Mouse (Mus musculus) liver, embryonic 13.5 days (tissue): ENCODE data around the gene Cacna2d1. TPM values are rescaled to one million over a fixed set of nuclear protein-coding genes. Genes with fewer than 3 reads are reported as not detected.

Experiments used
- ATAC-seq: fragments of 200-750 bp; cut with Nextera tagmentation; 2 replicates; pipeline ENCODE4 v1.8.0; 2017; ENCODE audit warnings: low read depth, mild to moderate bottlenecking, moderate number of reproducible peaks, moderate library complexity
- DNase-seq: peaks from one replicate; pipeline ENCODE4 v3.0.0; 2022
- H3K27ac ChIP-seq: fragments of 300-500 bp; sonication (generic); 2 replicates; pipeline ENCODE4 v1.5.1; 2015; ENCODE audit warnings: moderate library complexity, mild to moderate bottlenecking, inconsistent platforms
- H3K27me3 ChIP-seq: fragments of 300-500 bp; sonication (generic); 2 replicates; pipeline ENCODE4 v1.6.1; 2015; ENCODE audit warnings: mild to moderate bottlenecking, inconsistent platforms
- H3K36me3 ChIP-seq: fragments of 300-500 bp; sonication (generic); 2 replicates; pipeline ENCODE4 v1.6.1; 2015; ENCODE audit warnings: mild to moderate bottlenecking, inconsistent platforms
- H3K4me1 ChIP-seq: fragments of 300-500 bp; sonication (generic); replicated peaks from 2 replicates; pipeline ENCODE4 v1.6.1; 2015; ENCODE audit warnings: inconsistent platforms
- H3K4me2 ChIP-seq: fragments of 300-500 bp; sonication (generic); 2 replicates; pipeline ENCODE4 v1.6.1; 2015; ENCODE audit warnings: inconsistent platforms, mild to moderate bottlenecking, moderate library complexity
- H3K4me3 ChIP-seq: fragments of 300-500 bp; sonication (generic); replicated peaks from 2 replicates; pipeline ENCODE4 v1.5.1; 2015; ENCODE audit warnings: mild to moderate bottlenecking, inconsistent platforms
- H3K9ac ChIP-seq: fragments of 300-500 bp; sonication (generic); 2 replicates; pipeline ENCODE4 v1.6.1; 2015; ENCODE audit warnings: mild to moderate bottlenecking, inconsistent platforms
- H3K9me3 ChIP-seq: fragments of 300-500 bp; sonication (generic); replicated peaks from 2 replicates; pipeline ENCODE4 v1.6.1; 2016; ENCODE audit warnings: inconsistent platforms
- WGBS: fragments of 180-500 bp; shearing (Covaris S2); methylation state at CpG from one replicate; pipeline ENCODE4 v1.1.7; 2015; ENCODE audit not compliant: insufficient replicate concordance; 5-methylcytosine and 5-hydroxymethylcytosine counted together
- polyA plus RNA-seq: library from polyadenylated mRNA; unstranded; fragments of >200 nt; fragmentation: Nextera tagmentation; extraction: Ambion mirVana; gene quantifications from 2 replicates; pipeline ENCODE4 v1.2.1, GENCODE M21; 2015

Cacna2d1 gene
- polyA plus RNA-seq, 1 experiment from 2014 or later = 0.73 TPM

DNA sequence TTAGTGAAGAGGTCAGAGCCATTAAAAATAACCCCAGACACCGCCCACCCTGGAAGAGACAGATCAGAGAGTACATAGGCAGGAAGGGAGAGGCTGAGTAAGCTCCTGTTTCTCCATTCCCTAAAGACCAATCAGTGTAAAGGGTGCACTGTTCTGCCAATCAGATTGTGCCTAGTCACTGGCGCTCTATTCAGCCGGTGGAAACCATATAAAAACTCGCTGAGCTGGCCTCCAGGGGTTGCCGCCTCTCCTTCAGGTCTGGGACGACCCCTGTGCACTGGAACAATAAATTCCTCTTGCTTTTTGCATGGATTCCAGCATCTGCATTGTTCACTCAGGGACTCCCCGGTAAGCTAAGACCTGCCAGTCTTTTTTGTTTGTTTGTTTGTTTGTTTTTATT lies 246.6 kb downstream of the Cacna2d1 start:
- no peaks in the 10 kb centered on the region for H3K36me3 ChIP-seq

DNA sequence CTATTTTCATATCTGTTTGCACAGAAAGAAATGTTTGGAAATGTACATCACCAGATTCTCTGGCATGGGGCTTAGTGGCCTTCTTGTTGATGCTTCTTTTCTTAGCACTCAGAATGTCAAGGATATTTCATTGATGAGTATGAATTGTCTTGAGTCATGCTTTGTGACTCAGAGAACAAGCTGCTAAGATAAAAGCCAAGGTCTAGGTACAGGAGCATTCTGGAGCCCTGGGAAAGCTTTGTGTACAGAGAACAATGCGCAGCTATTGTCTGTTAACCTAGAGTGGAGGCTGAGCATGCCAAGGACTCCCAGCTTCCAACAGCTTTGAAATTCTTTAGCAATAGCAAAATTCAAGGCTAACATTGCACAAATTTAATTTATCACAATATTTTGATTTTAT lies 249.6 kb downstream of the Cacna2d1 start:
- Histone ChIP-seq H3K9ac (no peak overlapping the region), H3K4me1 (no peaks in the 10 kb centered on the region), H3K27me3 (no peaks in the 10 kb centered on the region), H3K36me3 (no peaks in the 10 kb centered on the region), H3K27ac (no peak overlapping the region), H3K4me3 (no peak overlapping the region), H3K4me2 (no peak overlapping the region), H3K9me3 (no peaks in the 10 kb centered on the region)
- no peak for ATAC-seq
- DNase-seq = no peak
- WGBS = 70% methylated on average over 1 of the region's 1 CpGs

More for the DNA sequence above, 246.6 kb downstream of the Cacna2d1 start:
- H3K4me1 ChIP-seq = no peaks in the 10 kb centered on the region
- ATAC-seq = no peak
- H3K27ac ChIP-seq = no peak overlapping the region
- no peak for DNase-seq
- H3K27me3 ChIP-seq = no peaks in the 10 kb centered on the region
- no peaks in the 10 kb centered on the region for H3K9me3 ChIP-seq
- H3K4me2 ChIP-seq = no peak overlapping the region
- H3K9ac ChIP-seq = no peak overlapping the region
- H3K4me3 ChIP-seq = no peak overlapping the region
- 67% methylated on average over 7 of the region's 7 CpGs for WGBS

DNA sequence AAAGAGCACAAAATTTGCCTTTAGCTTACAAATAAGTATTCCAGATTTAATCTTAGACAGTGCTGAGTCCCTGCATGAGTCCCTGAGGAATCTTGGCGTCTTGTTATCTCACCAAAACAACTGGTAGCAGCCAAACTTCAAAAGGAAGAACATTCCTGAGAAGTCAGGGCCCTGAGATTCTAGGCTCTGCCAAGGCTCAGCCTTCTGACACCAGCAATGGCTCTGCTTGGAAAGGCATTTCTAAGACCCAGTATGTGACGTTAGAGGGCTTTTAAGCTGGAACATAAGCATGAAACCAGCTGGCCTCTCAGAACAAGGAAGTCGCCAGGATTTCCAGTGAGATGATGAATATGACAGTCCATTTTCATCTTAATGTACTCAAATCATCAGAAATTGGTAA lies 253.4 kb downstream of the Cacna2d1 start:
- ATAC-seq (no peak), DNase-seq (no peak)
- H3K4me3 ChIP-seq = no peak overlapping the region
- H3K36me3 ChIP-seq = no peaks in the 10 kb centered on the region
- 22% methylated on average over 3 of the region's 3 CpGs for WGBS
- H3K9me3 ChIP-seq = no peaks in the 10 kb centered on the region
- H3K4me1 ChIP-seq = no peaks in the 10 kb centered on the region
- H3K27ac ChIP-seq = no peak overlapping the region
- no peak overlapping the region for H3K4me2 ChIP-seq
- no peak overlapping the region for H3K9ac ChIP-seq
- no peaks in the 10 kb centered on the region for H3K27me3 ChIP-seq

DNA sequence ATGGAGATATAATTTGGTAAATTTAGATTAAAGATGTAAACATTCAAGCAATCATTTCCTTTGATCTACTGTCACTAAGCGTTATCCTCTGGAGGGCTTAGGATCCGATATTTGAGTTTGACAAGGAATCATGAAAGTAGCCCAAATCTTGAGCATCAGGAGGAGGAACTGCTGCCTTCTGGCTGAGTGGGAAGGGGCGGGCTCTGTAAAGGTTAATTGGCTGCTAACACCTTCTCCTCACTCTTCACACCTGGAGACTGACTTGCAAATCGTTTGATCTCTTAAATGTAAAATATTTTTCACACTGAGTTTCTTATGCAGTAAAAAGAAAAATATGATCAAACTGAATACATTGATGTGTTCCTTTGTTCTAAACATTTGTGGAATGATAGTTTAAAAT lies 255.4 kb downstream of the Cacna2d1 start:
- 35% methylated on average over 4 of the region's 4 CpGs for WGBS
- H3K9ac ChIP-seq = no peak overlapping the region
- H3K36me3 ChIP-seq = no peaks in the 10 kb centered on the region
- DNase-seq (no peak), ATAC-seq (no peak)
- no peak overlapping the region for H3K4me2 ChIP-seq
- H3K4me1 ChIP-seq = no peaks in the 10 kb centered on the region
- no peak overlapping the region for H3K27ac ChIP-seq
- H3K27me3 ChIP-seq = no peaks in the 10 kb centered on the region
- no peak overlapping the region for H3K4me3 ChIP-seq
- H3K9me3 ChIP-seq = no peaks in the 10 kb centered on the region

DNA sequence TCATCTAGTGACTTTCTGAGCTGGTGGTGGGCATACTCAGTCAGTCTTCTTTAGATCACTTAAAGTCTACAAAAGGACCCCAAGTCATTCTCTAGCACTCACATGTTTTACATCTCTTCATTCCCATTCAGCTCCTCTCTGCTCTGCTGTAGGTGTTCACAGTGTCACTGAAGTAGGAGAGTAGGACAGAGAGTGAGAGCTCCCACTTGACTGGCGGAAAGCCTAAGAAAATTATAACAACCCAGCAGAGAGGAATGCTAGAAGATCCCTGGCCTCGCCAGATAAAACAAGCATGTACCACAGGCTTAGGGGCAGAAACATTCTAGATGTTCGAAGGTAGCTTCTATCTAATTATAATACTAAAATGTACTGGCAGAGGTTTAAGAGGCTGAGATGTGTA lies 256.7 kb downstream of the Cacna2d1 start:
- Histone ChIP-seq H3K4me1 (no peaks in the 10 kb centered on the region), H3K9me3 (no peaks in the 10 kb centered on the region), H3K4me3 (no peak overlapping the region), H3K4me2 (no peak overlapping the region), H3K27me3 (no peaks in the 10 kb centered on the region), H3K27ac (no peak overlapping the region), H3K9ac (no peak overlapping the region), H3K36me3 (no peaks in the 10 kb centered on the region)
- WGBS = 52% methylated on average over 3 of the region's 3 CpGs
- DNase-seq (no peak), ATAC-seq (no peak)

DNA sequence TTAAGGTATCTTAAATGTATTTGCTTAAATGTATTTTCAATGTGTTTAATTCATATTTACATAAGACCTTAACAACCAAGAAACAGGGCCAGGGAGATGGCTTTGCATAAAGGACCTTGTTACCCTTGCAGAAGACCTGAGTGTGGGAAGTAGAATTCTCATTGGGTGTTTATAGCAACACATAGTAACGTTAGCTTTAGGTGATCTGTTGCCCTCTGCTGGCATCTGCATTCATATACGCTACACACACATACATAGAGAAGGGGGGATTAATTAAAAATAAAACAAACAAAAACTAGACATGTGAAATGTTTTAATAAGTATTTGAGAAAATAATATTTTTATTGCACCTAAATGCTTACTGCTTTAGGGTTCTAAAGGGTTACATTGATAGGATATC lies 265.3 kb downstream of the Cacna2d1 start:
- H3K4me3 ChIP-seq = no peak overlapping the region
- H3K4me1 ChIP-seq = no peaks in the 10 kb centered on the region
- H3K27ac ChIP-seq = no peak overlapping the region
- 40% methylated on average over 2 of the region's 2 CpGs for WGBS
- H3K27me3 ChIP-seq = no peaks in the 10 kb centered on the region
- H3K4me2 ChIP-seq = no peak overlapping the region
- no peaks in the 10 kb centered on the region for H3K36me3 ChIP-seq
- H3K9ac ChIP-seq = no peak overlapping the region
- no peak for ATAC-seq
- no peaks in the 10 kb centered on the region for H3K9me3 ChIP-seq
- DNase-seq = no peak

DNA sequence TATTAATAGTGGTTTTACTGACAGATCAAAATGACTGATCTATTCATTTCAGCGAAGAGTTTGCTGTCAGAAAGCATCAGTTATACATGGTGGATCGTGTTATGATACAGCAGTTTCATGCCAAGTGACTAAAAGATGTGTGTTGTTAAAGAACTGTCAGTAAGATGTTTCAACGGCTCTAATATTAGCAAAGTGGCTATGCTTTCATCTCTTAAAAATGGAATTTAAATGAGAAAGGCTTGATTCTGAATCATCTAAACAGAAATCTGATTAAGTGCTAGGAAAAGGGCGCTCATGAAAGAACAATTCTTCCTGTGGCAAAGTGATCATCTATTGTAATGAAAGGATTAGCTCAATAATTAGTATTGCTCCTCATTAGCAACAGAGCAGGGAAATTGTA lies 287.5 kb downstream of the Cacna2d1 start:
- WGBS = 61% methylated on average over 4 of the region's 4 CpGs
- Histone ChIP-seq H3K27ac (no peak overlapping the region), H3K9me3 (no peaks in the 10 kb centered on the region), H3K4me1 (no peaks in the 10 kb centered on the region), H3K4me2 (no peak overlapping the region), H3K4me3 (no peak overlapping the region), H3K36me3 (no peaks in the 10 kb centered on the region), H3K9ac (no peak overlapping the region), H3K27me3 (no peaks in the 10 kb centered on the region)
- ATAC-seq = no peak
- no peak for DNase-seq

DNA sequence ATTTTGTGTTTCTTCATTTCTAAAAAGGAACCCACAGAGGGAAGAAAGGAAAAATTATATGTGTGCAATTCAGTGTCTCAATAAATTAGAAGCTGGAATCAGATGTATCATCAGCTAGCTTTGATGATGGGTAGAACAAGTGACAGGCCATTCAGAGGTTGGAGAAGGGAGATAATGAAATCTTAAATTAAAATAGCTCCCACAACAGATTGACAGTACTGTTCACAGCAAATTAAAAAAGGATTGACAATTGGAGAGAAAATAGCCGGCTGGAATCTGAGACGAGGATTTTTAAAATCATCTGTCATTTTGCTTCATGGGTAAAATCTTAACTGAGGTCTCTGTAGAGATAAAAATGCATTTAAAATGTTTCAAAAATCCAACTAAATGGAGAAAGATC lies 290.9 kb downstream of the Cacna2d1 start:
- 72% methylated on average over 2 of the region's 2 CpGs for WGBS
- H3K36me3 ChIP-seq = no peaks in the 10 kb centered on the region
- ATAC-seq = no peak

DNA sequence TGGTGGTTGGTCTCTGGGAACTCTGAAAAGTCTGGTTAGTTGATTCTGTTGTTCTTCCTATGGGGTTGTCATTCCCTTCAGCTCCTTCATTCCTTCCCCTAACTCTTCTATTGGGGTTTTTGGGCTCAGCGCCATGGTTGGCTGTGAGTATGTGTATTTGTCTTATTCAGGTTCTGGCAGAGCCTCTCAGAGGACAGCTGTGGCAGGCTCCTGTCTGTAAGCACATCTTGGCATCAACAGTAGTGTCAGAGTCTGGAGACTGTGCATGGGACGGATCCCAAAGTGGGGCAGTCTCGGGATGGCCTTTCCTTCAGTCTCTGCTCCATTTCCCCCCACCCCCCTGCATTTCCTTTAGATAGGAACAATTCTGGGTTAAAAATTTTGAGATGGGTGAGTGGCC lies 294.9 kb downstream of the Cacna2d1 start:
- no peaks in the 10 kb centered on the region for H3K27me3 ChIP-seq
- H3K27ac ChIP-seq = no peak overlapping the region
- H3K4me2 ChIP-seq = no peak overlapping the region
- no peak overlapping the region for H3K4me3 ChIP-seq
- WGBS = 61% methylated on average over 3 of the region's 3 CpGs
- H3K9me3 ChIP-seq = no peaks in the 10 kb centered on the region
- ATAC-seq (no peak), DNase-seq (no peak)
- H3K36me3 ChIP-seq = no peaks in the 10 kb centered on the region
- no peak overlapping the region for H3K9ac ChIP-seq
- no peaks in the 10 kb centered on the region for H3K4me1 ChIP-seq

More for the DNA sequence above, 290.9 kb downstream of the Cacna2d1 start:
- H3K4me1 ChIP-seq = no peaks in the 10 kb centered on the region
- H3K4me2 ChIP-seq = no peak overlapping the region
- no peak overlapping the region for H3K4me3 ChIP-seq
- no peaks in the 10 kb centered on the region for H3K9me3 ChIP-seq
- no peak overlapping the region for H3K9ac ChIP-seq
- DNase-seq = no peak
- no peak overlapping the region for H3K27ac ChIP-seq
- H3K27me3 ChIP-seq = no peaks in the 10 kb centered on the region

DNA sequence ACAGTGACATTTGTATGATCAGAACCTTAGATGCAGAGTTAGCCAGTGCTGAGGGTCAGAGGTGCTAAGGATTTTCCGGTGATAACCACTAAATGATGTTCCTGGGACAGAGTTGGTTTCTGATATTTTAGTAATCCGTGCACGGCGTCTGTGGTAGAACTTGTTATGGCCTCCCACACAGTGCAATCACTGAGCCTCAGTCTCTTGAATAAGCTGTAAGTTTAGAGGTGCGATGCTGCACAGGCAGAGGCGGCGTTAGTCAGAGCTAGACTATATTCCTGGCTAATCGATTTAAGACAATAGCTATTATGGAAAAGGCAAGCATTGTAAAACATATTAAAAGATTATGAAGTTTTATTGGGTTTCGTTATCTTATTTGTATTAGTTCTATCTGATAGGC lies 297.0 kb downstream of the Cacna2d1 start:
- H3K4me3 ChIP-seq = no peak overlapping the region
- ATAC-seq (no peak), DNase-seq (no peak)
- H3K9me3 ChIP-seq = no peaks in the 10 kb centered on the region
- 74% methylated on average over 9 of the region's 9 CpGs for WGBS
- H3K27ac ChIP-seq = no peak overlapping the region
- no peaks in the 10 kb centered on the region for H3K36me3 ChIP-seq
- no peaks in the 10 kb centered on the region for H3K4me1 ChIP-seq
- no peak overlapping the region for H3K9ac ChIP-seq
- no peak overlapping the region for H3K4me2 ChIP-seq
- no peaks in the 10 kb centered on the region for H3K27me3 ChIP-seq

DNA sequence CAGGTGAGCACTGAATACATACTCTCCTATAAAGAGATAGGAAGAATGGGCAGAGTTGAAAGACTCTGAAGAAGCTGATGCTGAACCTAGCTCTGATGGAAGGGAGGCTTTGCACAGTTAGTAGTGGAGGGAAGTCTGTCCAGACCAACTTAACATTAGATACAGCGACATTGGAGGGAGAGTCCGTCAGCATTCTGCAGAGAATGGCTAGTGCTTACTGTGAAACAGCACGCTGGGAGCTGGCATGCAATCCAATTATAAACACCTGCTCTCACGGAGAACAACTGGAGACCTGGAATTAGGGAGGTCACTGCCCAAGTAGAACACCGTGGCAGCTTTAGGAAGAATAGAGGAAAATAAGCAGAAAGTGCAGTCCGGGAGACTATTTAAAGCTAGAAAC lies 300.4 kb downstream of the Cacna2d1 start:
- no peak for ATAC-seq
- Histone ChIP-seq H3K36me3 (no peaks in the 10 kb centered on the region), H3K9me3 (no peaks in the 10 kb centered on the region), H3K27me3 (no peaks in the 10 kb centered on the region), H3K4me1 (no peaks in the 10 kb centered on the region), H3K4me3 (no peak overlapping the region), H3K4me2 (no peak overlapping the region), H3K9ac (no peak overlapping the region), H3K27ac (no peak overlapping the region)
- DNase-seq = no peak
- WGBS = 70% methylated on average over 6 of the region's 6 CpGs

DNA sequence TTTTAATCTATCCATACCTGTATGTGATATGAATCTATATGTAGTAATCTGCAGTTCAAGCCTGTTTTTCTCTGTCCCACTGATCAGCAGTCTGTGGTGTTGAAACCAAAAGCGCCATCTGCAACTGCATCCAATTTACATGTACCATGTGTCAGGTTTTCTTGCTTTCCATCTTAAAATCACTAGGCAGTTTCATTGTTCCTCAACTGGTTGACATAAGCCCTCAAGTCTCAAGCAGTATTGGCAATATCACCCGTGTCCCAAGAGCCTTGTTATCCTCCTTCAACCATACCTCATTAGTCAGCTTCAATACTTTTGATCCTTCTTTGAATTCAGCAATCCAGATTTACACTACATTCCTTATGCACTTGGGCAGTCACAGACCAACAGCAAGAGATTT lies 301.4 kb downstream of the Cacna2d1 start:
- Histone ChIP-seq H3K9me3 (no peaks in the 10 kb centered on the region), H3K4me2 (no peak overlapping the region), H3K9ac (no peak overlapping the region), H3K27me3 (no peaks in the 10 kb centered on the region), H3K36me3 (no peaks in the 10 kb centered on the region), H3K4me3 (no peak overlapping the region), H3K4me1 (no peaks in the 10 kb centered on the region), H3K27ac (no peak overlapping the region)
- 52% methylated on average over 2 of the region's 2 CpGs for WGBS
- ATAC-seq (no peak), DNase-seq (no peak)

DNA sequence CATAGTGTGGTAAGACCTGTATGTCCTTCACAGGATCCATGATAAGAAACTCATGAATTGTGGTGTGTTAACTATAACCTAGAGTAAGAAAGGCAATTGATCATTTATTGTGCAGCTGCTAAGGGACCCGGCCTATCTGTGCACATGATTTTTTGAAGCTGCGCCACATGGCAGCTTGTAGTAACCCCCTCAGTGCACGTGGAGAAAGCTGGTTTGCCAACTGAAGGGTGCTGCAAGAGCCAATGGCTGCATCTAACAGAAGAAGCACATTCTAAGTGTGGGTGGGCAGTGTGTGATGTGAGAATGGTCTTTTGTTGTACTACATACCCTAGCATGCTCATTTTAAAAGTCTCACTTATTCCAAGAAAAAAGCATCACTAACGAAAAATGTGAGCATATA lies 302.1 kb downstream of the Cacna2d1 start:
- H3K4me2 ChIP-seq = no peak overlapping the region
- H3K27ac ChIP-seq = no peak overlapping the region
- DNase-seq (no peak), ATAC-seq (no peak)
- H3K4me3 ChIP-seq = no peak overlapping the region
- no peak overlapping the region for H3K9ac ChIP-seq
- H3K27me3 ChIP-seq = no peaks in the 10 kb centered on the region
- WGBS = 53% methylated on average over 4 of the region's 4 CpGs
- no peaks in the 10 kb centered on the region for H3K4me1 ChIP-seq
- no peaks in the 10 kb centered on the region for H3K9me3 ChIP-seq
- no peaks in the 10 kb centered on the region for H3K36me3 ChIP-seq
